Mouse (Mus musculus) hindbrain, embryonic 15.5 days (tissue): Measurements from ENCODE around the gene Atp13a1. TPM values are rescaled to one million over a fixed set of nuclear protein-coding genes. Genes with fewer than 3 reads are reported as not detected.

Experiments used
- polyA plus RNA-seq: library from polyadenylated mRNA; unstranded; fragments of >200 nt; fragmentation: Nextera tagmentation; extraction: Ambion mirVana; gene quantifications from 2 replicates; pipeline ENCODE4 v1.2.1, GENCODE M21; 2015

The Atp13a1 gene
- polyA plus RNA-seq, 1 experiment from 2014 or later, result 54.6 TPM

Other genes starting within 250 kb of the Atp13a1 start
- gene Zfp868, start 165.6 kb upstream of the Atp13a1 start, polyA plus RNA-seq, result 33.9 and 36.0 TPM in 2 replicates
- gene Zfp964, start 136.7 kb upstream of the Atp13a1 start, polyA plus RNA-seq, result 2.4 and 2.6 TPM in 2 replicates
- 22.8 and 24.9 TPM in 2 replicates for gene Zfp869, start 80.4 kb upstream of the Atp13a1 start, polyA plus RNA-seq
- 6.0 and 7.0 TPM in 2 replicates for gene Zfp963, start 41.2 kb upstream of the Atp13a1 start, polyA plus RNA-seq
- gene Gm20422, start 16.3 kb upstream of the Atp13a1 start, polyA plus RNA-seq, result 1.2 TPM in 1 of 2 replicates, not detected in the other
- gene Zfp866, start within 50 bp of the Atp13a1 start, polyA plus RNA-seq, result 37.7 and 38.9 TPM in 2 replicates
- 31.1 and 38.7 TPM in 2 replicates for gene Gmip, start 17.5 kb downstream of the Atp13a1 start, polyA plus RNA-seq
- 0.69 and 0.75 TPM in 2 replicates for gene Lpar2, start 31.3 kb downstream of the Atp13a1 start, polyA plus RNA-seq
- 59.4 and 59.5 TPM in 2 replicates for gene Pbx4, start 41.3 kb downstream of the Atp13a1 start, polyA plus RNA-seq
- 6.7 and 6.9 TPM in 2 replicates for gene Cilp2, start 96.5 kb downstream of the Atp13a1 start, polyA plus RNA-seq
- 3.5 and 4.3 TPM in 2 replicates for gene Tssk6, start 111.0 kb downstream of the Atp13a1 start, polyA plus RNA-seq
- gene Ndufa13, start 111.4 kb downstream of the Atp13a1 start, polyA plus RNA-seq, result 196 and 197 TPM in 2 replicates
- gene Yjefn3, start 111.5 kb downstream of the Atp13a1 start, polyA plus RNA-seq, result 10.1 and 13.8 TPM in 2 replicates
- gene Gatad2a, start 205.2 kb downstream of the Atp13a1 start, polyA plus RNA-seq, result 31.7 and 33.1 TPM in 2 replicates